Mouse (Mus musculus): ENCODE measurements around the gene Mpeg1.

The Mpeg1 gene

GRCm38 (mm10) chr19:12465530-12466144 is 5.1 kb downstream of the Mpeg1 start:
- no peak for DNase-seq

- peak; percentile 62 to 72 for DNase-seq
These were observed 5.6 kb downstream of the Mpeg1 start for GRCm38 (mm10) chr19:12466204-12466603.

GRCm38 (mm10) chr19:12467436-12467835 is 6.9 kb downstream of the Mpeg1 start:
- no peak for DNase-seq

GRCm38 (mm10) chr19:12471866-12472265 is 11.3 kb downstream of the Mpeg1 start:
- no peak for DNase-seq

GRCm38 (mm10) chr19:12472381-12472976 is 11.9 kb downstream of the Mpeg1 start:
- DNase-seq = no peak

- DNase-seq = no peak
These were observed 12.6 kb downstream of the Mpeg1 start for GRCm38 (mm10) chr19:12473201-12473641.

- no peak for DNase-seq
These were observed 13.4 kb downstream of the Mpeg1 start for GRCm38 (mm10) chr19:12473951-12474350.

GRCm38 (mm10) chr19:12475380-12476250 is 15.0 kb downstream of the Mpeg1 start:
- DNase-seq = peak; percentile 93 to 96

GRCm38 (mm10) chr19:12476721-12477270 is 16.2 kb downstream of the Mpeg1 start:
- DNase-seq = peak; percentile 56 to 67

GRCm38 (mm10) chr19:12478369-12478768 is 17.8 kb downstream of the Mpeg1 start:
- DNase-seq = no peak

- peak in 1 of 2 experiments; percentile 29 for DNase-seq
These were observed 23.2 kb downstream of the Mpeg1 start for GRCm38 (mm10) chr19:12483782-12484181.

GRCm38 (mm10) chr19:12484210-12484609 is 23.6 kb downstream of the Mpeg1 start:
- DNase-seq = peak; percentile 47 to 65

GRCm38 (mm10) chr19:12485223-12485622 is 24.6 kb downstream of the Mpeg1 start:
- no peak for DNase-seq

- no peak for DNase-seq
These were observed 25.1 kb downstream of the Mpeg1 start for GRCm38 (mm10) chr19:12485631-12486030.

GRCm38 (mm10) chr19:12486875-12487274 is 26.3 kb downstream of the Mpeg1 start:
- DNase-seq = peak; percentile 72 to 73

GRCm38 (mm10) chr19:12487511-12488204 is 27.1 kb downstream of the Mpeg1 start:
- peak in 1 of 2 experiments; percentile 32 for DNase-seq

GRCm38 (mm10) chr19:12488205-12488966 is 27.8 kb downstream of the Mpeg1 start:
- DNase-seq = peak in 1 of 2 experiments; percentile 38

- peak; percentile 89 to 91 for DNase-seq
These were observed 28.5 kb downstream of the Mpeg1 start for GRCm38 (mm10) chr19:12488969-12489674.

GRCm38 (mm10) chr19:12489675-12490570 is 29.3 kb downstream of the Mpeg1 start:
- DNase-seq = no peak

GRCm38 (mm10) chr19:12491636-12492035 is 31.1 kb downstream of the Mpeg1 start:
- no peak for DNase-seq

Data from kidney, adult 8-10 months (tissue).